Mouse (Mus musculus) myocyte (in vitro differentiated cells): ENCODE measurements around the gene Als2.

Experiments used
- CEBPB ChIP-seq: IDR thresholded peaks from 2 replicates; pipeline ENCODE4 v1.6.1; 2011; ENCODE audit warnings: mild to moderate bottlenecking, moderate library complexity; ENCODE audit not compliant: poor library complexity, insufficient read depth, severe bottlenecking
- E2F4 ChIP-seq: IDR thresholded peaks from one replicate; pipeline ENCODE4 v1.6.1; 2011; ENCODE audit warnings: mild to moderate bottlenecking, control low read depth, moderate library complexity; ENCODE audit not compliant: insufficient read depth
- MYOD1 ChIP-seq, 3 experiments: IDR thresholded peaks; one replicate each; pipeline ENCODE4 v1.6.1; 2011; ENCODE audit warnings: control low read depth in 2 of 3, low read depth in 2 of 3, mild to moderate bottlenecking in 2 of 3, moderate library complexity in 1 of 3; ENCODE audit not compliant: insufficient read length in 2 of 3, control insufficient read depth in 1 of 3
- POLR2A ChIP-seq: IDR thresholded peaks from one replicate; pipeline ENCODE4 v1.6.1; 2011; ENCODE audit warnings: low read depth, mild to moderate bottlenecking, control low read depth, moderate library complexity; ENCODE audit not compliant: insufficient read length
- USF1 ChIP-seq: IDR thresholded peaks from one replicate; pipeline ENCODE4 v1.6.1; 2011; ENCODE audit warnings: low read depth, mild to moderate bottlenecking, control low read depth, moderate library complexity

- TF ChIP-seq E2F4 (no peak), POLR2A (no peak), USF1 (no peak), CEBPB (no peak), MYOD1 (IDR thresholded peaks at IDR 0.05; ENCODE audit: control insufficient read depth in 1 of 3, insufficient read length in 2 of 3, low read depth in 2 of 3) (no peak)
These were observed 66.7 kb downstream of the Als2 start for GRCm38 (mm10) chr1:59170290-59170689.
